Mouse (Mus musculus) stomach, postnatal 0 days (tissue): ENCODE results near the gene Ccl26.

Source experiments
- CTCF ChIP-seq: IDR thresholded peaks from 2 replicates; pipeline ENCODE4 v1.5.1; 2016; ENCODE audit warnings: antibody characterized with exemption, low read depth, mild to moderate bottlenecking, moderate library complexity
- EP300 ChIP-seq: optimal IDR thresholded peaks from 2 replicates; pipeline ENCODE3; 2016; ENCODE audit warnings: antibody characterized with exemption

GRCm38 (mm10) chr5:135524660-135525560 is 38.5 kb downstream of the Ccl26 start:
- TF ChIP-seq CTCF, result no peak
- no peak for TF ChIP-seq EP300
